In the genomic region with DNA sequence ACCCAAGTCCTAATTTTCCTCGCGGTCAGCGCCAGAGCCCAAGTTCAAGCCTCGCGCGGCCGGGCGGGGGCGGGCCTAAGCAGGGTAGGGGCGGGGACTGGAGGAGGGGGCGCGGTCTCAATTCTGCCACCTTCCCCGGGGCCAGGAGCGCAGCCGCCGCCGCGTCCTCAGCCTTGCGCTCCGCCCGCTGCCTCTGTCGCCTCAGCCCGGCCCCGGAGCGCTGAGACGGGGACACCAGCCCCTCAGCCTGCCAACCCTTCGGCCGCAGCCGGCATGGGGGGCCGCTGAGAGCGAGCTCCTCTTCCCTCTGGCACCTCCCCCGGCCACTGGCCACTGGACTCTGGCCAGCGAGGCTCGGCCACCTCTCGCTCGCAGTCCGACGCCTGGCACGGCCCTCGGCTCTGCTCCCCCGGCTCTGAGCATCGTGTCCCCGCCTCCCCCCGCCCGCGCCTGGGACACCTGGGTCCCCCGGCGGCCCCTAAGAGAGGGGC, we compare ENCODE assay signal across 8 mouse cellular contexts. TPM values are rescaled to one million over a fixed set of nuclear protein-coding genes. Genes with fewer than 3 reads are reported as not detected.
DNase-seq lines count a peak whose midpoint lies in the region; ATAC-seq and TF ChIP-seq lines count a peak whose summit lies in the region.

Gene Rapgefl1, plus strand, starts transcription at position 135 of the 491 bp plus-strand sequence.

- no peaks in the 10 kb centered on the region for H3K9me3 ChIP-seq in forebrain, postnatal 0 days (ENCODE audit: low read length)

- peak; percentile 90 for ATAC-seq in forebrain, postnatal 0 days
- ATAC-seq in hematopoietic stem cell, adult 5-6 weeks (replicated peaks in 1 of 2; ENCODE audit: insufficient read depth in 1 of 2, low FRiP score in 2 of 2, low TSS enrichment in 1 of 2, low read depth in 1 of 2, poor library complexity in 2 of 2, severe bottlenecking in 2 of 2), result peak; percentile 83 to 89

- peak within 1 kb of the TSS; percentile 86 for H3K9ac ChIP-seq in forebrain, postnatal 0 days

- peak; percentile 64 for TF ChIP-seq POLR2A in cerebellum, adult 2 months (IDR thresholded peaks at IDR 0.05; ENCODE audit: borderline replicate concordance, insufficient read depth, low read length)

- H3K4me1 ChIP-seq in cerebellum, adult 2 months (ENCODE audit: control insufficient read depth, insufficient read depth, low read length), result peaks cover 12% of the 10 kb centered on the region
- H3K4me1 ChIP-seq in forebrain, postnatal 0 days (ENCODE audit: insufficient read depth), result peaks cover 26% of the 10 kb centered on the region

- no peaks in the 10 kb centered on the region for H3K27me3 ChIP-seq in cerebellum, adult 2 months (ENCODE audit: control insufficient read depth, insufficient read depth, low read length)
- H3K27me3 ChIP-seq in forebrain, postnatal 0 days (ENCODE audit: insufficient read depth, low read length), result no peaks in the 10 kb centered on the region

- peak; percentile 86 for DNase-seq in MN1 (ENCODE audit: low spot score)
- peak; percentile 85 to 87 for DNase-seq in cerebellum, adult 2 months
- DNase-seq in forebrain, postnatal 0 days, result peak; percentile 76
- peak; percentile 77 to 87 for DNase-seq in layer of hippocampus, postnatal 10 days (ENCODE audit: low spot score in 2 of 2)
- DNase-seq in lung, postnatal 10 days, result peak; percentile 89
- DNase-seq in ovary, postnatal 36 days (ENCODE audit: low spot score), result peak; percentile 85
- peak; percentile 88 for DNase-seq in thymus, postnatal 14 days

- no peak for TF ChIP-seq CTCF in cerebellum, adult 2 months (IDR thresholded peaks at IDR 0.05; ENCODE audit: borderline replicate concordance, insufficient read depth, low read depth, low read length)
- TF ChIP-seq CTCF in forebrain, postnatal 0 days (IDR thresholded peaks at IDR 0.05; ENCODE audit: low read depth), result no peak

- H3K4me3 ChIP-seq in cerebellum, adult 2 months (replicated peaks; ENCODE audit: insufficient read depth, low read depth, low read length), result peak within 1 kb of the TSS; percentile 91
- H3K4me3 ChIP-seq in forebrain, postnatal 0 days (ENCODE audit: low read depth, low read length), result peak within 1 kb of the TSS; percentile 76

- peak within 1 kb of the TSS; percentile 93 for H3K4me2 ChIP-seq in forebrain, postnatal 0 days (ENCODE audit: low read depth)

- WGBS in cerebellum, adult 2 months, result under 1% methylated on average over 48 of the region's 48 CpGs
- WGBS in forebrain, postnatal 0 days, result 0% methylated on average over 40 of the region's 48 CpGs

- peak within 1 kb of the TSS; percentile 85 for H3K27ac ChIP-seq in cerebellum, adult 2 months (ENCODE audit: insufficient read depth, low read length)
- H3K27ac ChIP-seq in forebrain, postnatal 0 days (ENCODE audit: low read depth, low read length), result peak within 1 kb of the TSS; percentile 77

- H3K36me3 ChIP-seq in forebrain, postnatal 0 days (ENCODE audit: insufficient read depth), result peaks cover 20% of the 10 kb centered on the region

RNA-seq across cellular contexts. Expression of gene Rapgefl1, which starts in this region (rescaled TPM):
- polyA plus RNA-seq in cerebellum, adult 2 months (2012; rRNA removed), result 56.8 and 58.0 TPM in 2 replicates
- 28.7 TPM in 2 replicates for total RNA-seq in forebrain, postnatal 0 days (2014; rRNA removed)
- polyA plus RNA-seq in forebrain, postnatal 0 days (2015; fragmentation: Nextera tagmentation; extraction: Ambion mirVana), result 5.6 and 9.8 TPM in 2 replicates
- total RNA-seq in hematopoietic stem cell, adult 5-6 weeks (2017), result 0.40 and 0.75 TPM in 2 replicates
- total RNA-seq in layer of hippocampus, postnatal 10 days (2021), result 100 to 1,000 TPM; 148 to 154 TPM

Comparison
In these comparisons a context has a peak if more than half of its experiments do, and no peak if none do; other contexts are left out.
1. Peak in every context shown above with its lines: DNase-seq, ATAC-seq, H3K4me3 ChIP-seq and H3K27ac ChIP-seq.
2. RNA of gene Rapgefl1 (total RNA-seq): 148 to 154 TPM in layer of hippocampus, postnatal 10 days and 28.7 TPM in forebrain, postnatal 0 days; 0.40 to 0.75 TPM in hematopoietic stem cell, adult 5-6 weeks; every median in the first group is over 10 times any median in the second.
3. Peak in ATAC-seq in hematopoietic stem cell, adult 5-6 weeks; RNA of the gene not detected or under 1 TPM.